Mouse (Mus musculus): ENCODE results near the gene Mpp2. TPM values are rescaled to one million over a fixed set of nuclear protein-coding genes. Genes with fewer than 3 reads are reported as not detected.

The Mpp2 gene
- total RNA-seq, 4 experiments from 2014 or later, result 126 to 142 (median 135) TPM

DNA sequence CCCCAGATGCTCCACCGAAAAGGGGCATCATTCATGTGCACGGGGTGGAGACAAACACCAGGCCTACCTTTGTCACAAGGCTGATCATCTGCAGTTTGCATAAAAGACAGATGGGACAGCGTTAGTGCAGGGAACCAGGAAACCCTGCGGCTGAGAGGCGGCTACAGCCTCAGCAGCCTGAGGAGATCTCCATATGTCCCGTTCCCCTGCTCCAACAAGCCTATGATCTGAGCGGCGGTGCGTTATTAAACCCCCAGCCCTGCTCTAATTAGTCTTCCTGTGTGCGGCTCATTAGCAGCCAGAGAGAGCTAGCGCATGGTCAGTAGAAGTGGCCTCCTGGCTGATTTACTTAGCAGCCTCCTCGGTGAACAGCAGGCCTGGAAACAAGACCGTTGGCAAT is 78.2 kb downstream of the Mpp2 start:
- no peak for DNase-seq (ENCODE audit: low spot score in 2 of 2)

DNA sequence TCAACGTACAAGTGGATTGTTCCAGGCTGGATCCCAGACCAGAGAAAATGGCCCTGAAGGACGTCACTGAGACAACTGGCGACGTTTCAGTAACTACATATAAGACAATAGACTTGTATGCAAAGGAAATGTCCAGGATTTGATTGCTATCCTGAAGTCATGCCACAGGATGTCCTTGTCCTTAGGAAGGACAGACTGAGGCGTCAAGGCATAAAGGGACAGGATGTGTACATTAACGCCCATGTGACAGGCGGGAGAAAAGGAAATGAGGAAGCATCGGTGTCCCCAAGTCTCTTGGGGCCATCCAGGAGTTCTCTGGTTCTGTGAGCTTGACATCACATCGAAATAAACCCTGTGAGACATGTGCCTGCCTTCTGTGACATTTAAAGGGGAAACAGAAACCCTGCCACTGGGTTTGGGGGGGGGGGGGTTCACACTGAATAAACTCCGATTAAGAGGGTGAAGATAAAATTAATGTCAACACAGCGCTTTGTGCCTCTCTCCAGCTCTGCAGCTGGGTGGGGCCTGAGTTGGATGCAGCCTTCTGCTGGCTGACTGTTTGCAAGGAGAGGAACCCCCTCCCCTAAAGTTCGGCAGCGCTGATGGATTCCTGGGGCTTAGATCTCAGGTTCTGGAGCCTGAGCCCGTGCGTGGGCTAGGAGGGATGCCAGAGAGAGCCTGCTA is 79.2 kb downstream of the Mpp2 start:
- DNase-seq (ENCODE audit: low spot score in 2 of 2), result no peak

DNA sequence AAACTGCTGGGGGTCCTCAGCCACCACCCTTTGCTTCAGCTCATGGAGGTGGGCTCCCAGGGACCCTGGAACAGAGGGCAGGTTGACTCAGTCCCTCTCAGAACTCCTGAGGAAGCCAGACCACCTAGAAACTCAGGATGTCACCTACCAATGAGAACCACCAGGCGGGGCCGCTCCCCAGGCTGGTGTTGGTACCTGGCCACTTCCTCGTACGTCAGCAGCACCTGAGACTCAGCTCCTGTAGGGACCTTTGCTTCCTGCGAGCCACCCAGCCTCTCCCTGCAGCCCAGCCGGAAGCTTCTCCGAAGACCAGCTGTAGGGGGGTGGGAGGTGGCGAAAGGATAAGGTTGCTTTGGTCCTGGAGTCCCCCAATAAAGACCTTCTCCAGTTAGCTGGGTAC is 79.9 kb downstream of the Mpp2 start:
- no peak for DNase-seq (ENCODE audit: low spot score in 2 of 2)

Other genes with a start within 250 kb of the Mpp2 start
- gene Meox1, start 194.1 kb downstream of the Mpp2 start, total RNA-seq (2022), result under 1 TPM; 0.26 to 0.74 (median 0.54) TPM
- under 1 TPM in 1 of 4 experiments, not detected in 3; 0.19 TPM for gene Sost, start 121.5 kb downstream of the Mpp2 start, total RNA-seq (2022)
- gene Cfap97d1, start 104.2 kb downstream of the Mpp2 start, total RNA-seq (2022), result not detected
- 100 to 1,000 TPM; 194 to 239 (median 216) TPM for gene Dusp3, start 101.5 kb downstream of the Mpp2 start, total RNA-seq (2022)
- gene Mpp3, start 60.1 kb downstream of the Mpp2 start, total RNA-seq (2022), result 10 to 100 TPM; 73.8 to 85.2 (median 77.1) TPM
- gene Cd300lg, start 47.0 kb downstream of the Mpp2 start, total RNA-seq (2022), result under 1 TPM in 3 of 4 experiments, not detected in 1; 0.15 to 0.18 (median 0.17) TPM
- gene Ppy, start 12.8 kb upstream of the Mpp2 start, total RNA-seq (2022), result not detected
- gene Pyy, start 19.3 kb upstream of the Mpp2 start, total RNA-seq (2022), result not detected
- gene Nags, start 57.0 kb upstream of the Mpp2 start, total RNA-seq (2022), result under 1 TPM in 1 of 4 experiments, not detected in 3; 0.18 TPM
- gene Tmem101, start 67.9 kb upstream of the Mpp2 start, total RNA-seq (2022), result 10 to 100 TPM; 19.4 to 27.6 (median 20.2) TPM
- gene Lsm12, start 96.8 kb upstream of the Mpp2 start, total RNA-seq (2022), result 10 to 100 TPM; 52.8 to 55.3 (median 53.9) TPM
- gene G6pc3, start 101.1 kb upstream of the Mpp2 start, total RNA-seq (2022), result 10 to 100 TPM; 65.4 to 78.4 (median 75.2) TPM
- 100 to 1,000 TPM; 245 to 275 (median 254) TPM for gene Hdac5, start 141.7 kb upstream of the Mpp2 start, total RNA-seq (2022)
- gene BC030867, start 160.4 kb upstream of the Mpp2 start, total RNA-seq (2022), result 1 to 10 TPM in 3 of 4 experiments, under 1 TPM in 1; 0.76 to 1.6 (median 1.4) TPM
- 1 to 10 TPM; 2.8 to 3.7 (median 3.3) TPM for gene Asb16, start 180.2 kb upstream of the Mpp2 start, total RNA-seq (2022)
- gene Tmub2, start 196.4 kb upstream of the Mpp2 start, total RNA-seq (2022), result 10 to 100 TPM; 62.1 to 70.6 (median 65.6) TPM
- 100 to 1,000 TPM; 202 to 218 (median 208) TPM for gene Atxn7l3, start 208.1 kb upstream of the Mpp2 start, total RNA-seq (2022)
- 100 to 1,000 TPM; 102 to 118 (median 113) TPM for gene Ubtf, start 231.2 kb upstream of the Mpp2 start, total RNA-seq (2022)